Mouse (Mus musculus) ES-Bruce4 (cell line): Measurements from ENCODE around the gene Nsmf. TPM values are rescaled to one million over a fixed set of nuclear protein-coding genes. Genes with fewer than 3 reads are reported as not detected.

Source experiments
- H3K27ac ChIP-seq: 2 replicates; pipeline ENCODE4 v1.5.1; 2012; ENCODE audit warnings: low read length, inconsistent platforms; ENCODE audit not compliant: insufficient read depth
- H3K27me3 ChIP-seq: 2 replicates; pipeline ENCODE4 v1.6.1; 2012; ENCODE audit warnings: mild to moderate bottlenecking, low read length, inconsistent platforms; ENCODE audit not compliant: control insufficient read depth, poor library complexity, insufficient read depth, severe bottlenecking
- H3K36me3 ChIP-seq: 2 replicates; pipeline ENCODE4 v1.6.1; 2012; ENCODE audit warnings: inconsistent platforms, mild to moderate bottlenecking, low read length, moderate library complexity; ENCODE audit not compliant: control insufficient read depth, poor library complexity, insufficient read depth, severe bottlenecking
- H3K4me1 ChIP-seq: one replicate; pipeline ENCODE4 v1.8.1; 2011; ENCODE audit warnings: low read length; ENCODE audit not compliant: control insufficient read depth, insufficient read depth
- H3K4me3 ChIP-seq: 2 replicates; pipeline ENCODE4 v1.5.1; 2011; ENCODE audit warnings: low read depth, mild to moderate bottlenecking, low read length
- H3K9ac ChIP-seq: 2 replicates; pipeline ENCODE4 v1.6.1; 2012; ENCODE audit warnings: low read depth, mild to moderate bottlenecking, inconsistent platforms; ENCODE audit not compliant: poor library complexity, severe bottlenecking
- H3K9me3 ChIP-seq: replicated peaks from 2 replicates; pipeline ENCODE4 v1.6.1; 2012; ENCODE audit warnings: mild to moderate bottlenecking, low read length, inconsistent platforms; ENCODE audit not compliant: control insufficient read depth, poor library complexity, insufficient read depth, severe bottlenecking
- CTCF ChIP-seq: IDR thresholded peaks from one replicate; pipeline ENCODE4 v1.8.1; 2011; ENCODE audit warnings: low read depth, low read length
- EP300 ChIP-seq: IDR thresholded peaks from 2 replicates; pipeline ENCODE4 v1.6.1; 2011; ENCODE audit warnings: low read depth, low read length; ENCODE audit not compliant: insufficient read depth
- POLR2A ChIP-seq: IDR thresholded peaks from one replicate; pipeline ENCODE4 v1.8.1; 2011; ENCODE audit warnings: low read length; ENCODE audit not compliant: insufficient read depth
- polyA plus RNA-seq: library from polyadenylated mRNA; stranded (reverse); fragments of >200 nt; gene quantifications from 2 replicates; pipeline ENCODE4 v1.2.4, GENCODE M21; 2011; ENCODE audit warnings: low read depth; ENCODE audit not compliant: missing spikeins, insufficient read depth, insufficient read length

Gene Nsmf
- polyA plus RNA-seq, 1 experiment, result 14.9 TPM

DNA sequence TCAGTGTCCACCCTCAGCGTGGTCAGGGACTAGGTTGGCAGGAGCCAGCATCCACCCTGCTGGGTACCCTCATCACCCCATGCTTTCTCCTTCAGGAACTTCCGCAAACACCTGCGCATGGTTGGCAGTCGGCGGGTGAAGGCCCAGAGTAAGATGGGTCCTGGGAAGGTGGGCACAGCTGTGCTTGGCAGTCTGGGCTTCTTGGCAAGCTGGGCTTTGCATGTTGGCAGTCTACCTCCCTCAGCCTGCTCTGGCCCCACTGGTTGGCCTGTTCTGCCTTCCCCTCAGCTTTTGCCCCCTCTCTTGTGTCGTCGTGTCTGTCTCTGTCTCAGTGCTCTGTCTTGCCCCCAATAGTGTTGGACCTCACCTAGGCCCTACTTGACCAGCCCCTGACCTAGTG is 4.8 kb downstream of the Nsmf start:
- Histone ChIP-seq H3K27me3 (no peaks in the 10 kb centered on the region), H3K4me1 (no peaks in the 10 kb centered on the region), H3K36me3 (no peaks in the 10 kb centered on the region), H3K9me3 (no peaks in the 10 kb centered on the region), H3K9ac (no peak overlapping the region), H3K27ac (no peak overlapping the region), H3K4me3 (no peak overlapping the region)
- TF ChIP-seq POLR2A (no peak), CTCF (no peak), EP300 (no peak)

DNA sequence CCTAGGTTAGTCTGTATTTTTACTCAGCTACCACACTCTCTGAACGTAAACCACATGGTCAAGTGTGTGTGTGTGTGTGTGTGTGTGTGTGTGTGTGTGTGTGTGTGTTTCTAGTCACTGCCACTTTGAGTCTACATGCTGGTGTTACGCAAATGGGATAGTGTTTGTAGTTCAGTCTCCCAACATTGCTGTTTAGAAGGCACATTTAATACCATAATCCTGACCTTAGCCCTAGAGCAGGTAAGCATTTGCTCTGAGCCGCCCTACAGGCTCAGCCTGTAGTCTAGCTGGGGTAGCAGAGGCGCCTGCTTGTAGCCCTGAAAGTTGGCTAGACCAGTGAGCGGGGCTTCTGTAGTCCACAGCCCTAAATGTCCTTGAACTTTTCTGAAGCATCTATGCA is 9.4 kb downstream of the Nsmf start:
- H3K27ac ChIP-seq, result no peak overlapping the region
- H3K36me3 ChIP-seq, result no peaks in the 10 kb centered on the region
- TF ChIP-seq POLR2A, result no peak
- TF ChIP-seq EP300, result no peak
- no peak for TF ChIP-seq CTCF
- no peaks in the 10 kb centered on the region for H3K4me1 ChIP-seq
- no peaks in the 10 kb centered on the region for H3K9me3 ChIP-seq
- H3K27me3 ChIP-seq, result no peaks in the 10 kb centered on the region
- H3K9ac ChIP-seq, result no peak overlapping the region
- no peak overlapping the region for H3K4me3 ChIP-seq

DNA sequence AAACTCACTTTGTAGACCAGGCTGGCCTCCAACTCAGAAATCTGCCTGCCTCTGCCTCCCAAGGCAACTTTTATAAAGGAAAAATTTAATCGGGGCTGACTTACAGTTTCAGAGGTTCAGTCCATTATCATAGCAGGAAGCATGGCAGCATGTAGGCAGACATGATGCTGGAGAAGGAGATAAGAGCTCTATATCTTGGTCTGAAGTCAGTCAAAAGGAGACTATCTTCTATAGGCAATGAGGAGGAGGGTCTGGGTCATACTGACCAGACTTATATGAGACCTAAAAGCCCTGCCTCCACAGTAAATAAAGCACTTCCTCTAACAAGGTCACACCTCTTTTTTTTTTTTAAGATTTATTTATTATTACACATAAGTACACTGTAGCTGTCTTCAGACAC is 10.1 kb downstream of the Nsmf start:
- Histone ChIP-seq H3K36me3 (no peaks in the 10 kb centered on the region), H3K27me3 (no peaks in the 10 kb centered on the region), H3K27ac (no peak overlapping the region), H3K4me1 (no peaks in the 10 kb centered on the region), H3K9me3 (no peaks in the 10 kb centered on the region), H3K4me3 (no peak overlapping the region), H3K9ac (no peak overlapping the region)
- TF ChIP-seq POLR2A, result no peak
- TF ChIP-seq EP300, result no peak
- no peak for TF ChIP-seq CTCF

DNA sequence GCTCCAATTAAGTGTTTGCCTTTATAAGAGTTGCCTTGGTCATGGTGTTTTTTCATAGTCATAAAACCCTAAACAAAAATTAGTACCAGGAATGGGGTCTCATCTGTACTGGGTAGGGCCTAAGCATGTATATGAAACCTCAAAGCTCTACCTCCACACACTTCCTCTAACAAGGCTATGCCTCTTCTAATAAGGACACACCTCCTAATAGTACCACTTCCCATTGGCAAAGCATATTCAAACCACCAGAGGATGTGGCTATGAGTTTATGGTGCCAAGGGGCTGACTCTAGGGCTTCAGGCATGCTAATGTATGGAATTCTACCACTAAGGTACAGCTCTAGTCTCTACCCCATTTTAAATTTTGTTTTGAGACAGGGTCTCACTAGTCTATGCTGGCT is 11.4 kb downstream of the Nsmf start:
- Histone ChIP-seq H3K27ac (no peak overlapping the region), H3K27me3 (no peaks in the 10 kb centered on the region), H3K9ac (no peak overlapping the region), H3K36me3 (no peaks in the 10 kb centered on the region), H3K4me3 (no peak overlapping the region), H3K4me1 (no peaks in the 10 kb centered on the region), H3K9me3 (no peaks in the 10 kb centered on the region)
- TF ChIP-seq EP300 (no peak), POLR2A (no peak), CTCF (no peak)

GRCm38 (mm10) chr2:25066552-25066951 is 12.4 kb downstream of the Nsmf start:
- no peaks in the 10 kb centered on the region for H3K4me1 ChIP-seq
- no peak overlapping the region for H3K27ac ChIP-seq
- H3K4me3 ChIP-seq, result no peak overlapping the region
- H3K27me3 ChIP-seq, result no peaks in the 10 kb centered on the region
- no peak overlapping the region for H3K9ac ChIP-seq
- no peaks in the 10 kb centered on the region for H3K9me3 ChIP-seq
- no peaks in the 10 kb centered on the region for H3K36me3 ChIP-seq
- TF ChIP-seq POLR2A, result no peak
- TF ChIP-seq EP300, result no peak

- Histone ChIP-seq H3K9ac (no peak overlapping the region), H3K4me1 (no peaks in the 10 kb centered on the region), H3K4me3 (no peak overlapping the region), H3K9me3 (no peaks in the 10 kb centered on the region), H3K36me3 (no peaks in the 10 kb centered on the region), H3K27ac (no peak overlapping the region), H3K27me3 (no peaks in the 10 kb centered on the region)
- TF ChIP-seq EP300, result no peak
- no peak for TF ChIP-seq POLR2A
- no peak for TF ChIP-seq CTCF
Measured at GRCm38 (mm10) chr2:25069537-25069936, 15.4 kb downstream of the Nsmf start.
